Mouse (Mus musculus): ENCODE results near the gene Acaa1a. TPM values are rescaled to one million over a fixed set of nuclear protein-coding genes. Genes with fewer than 3 reads are reported as not detected.

Acaa1a gene
- 10 to 100 TPM; 38.7 to 55.1 TPM for polyA plus RNA-seq (2017; shearing (Covaris generic))

DNA sequence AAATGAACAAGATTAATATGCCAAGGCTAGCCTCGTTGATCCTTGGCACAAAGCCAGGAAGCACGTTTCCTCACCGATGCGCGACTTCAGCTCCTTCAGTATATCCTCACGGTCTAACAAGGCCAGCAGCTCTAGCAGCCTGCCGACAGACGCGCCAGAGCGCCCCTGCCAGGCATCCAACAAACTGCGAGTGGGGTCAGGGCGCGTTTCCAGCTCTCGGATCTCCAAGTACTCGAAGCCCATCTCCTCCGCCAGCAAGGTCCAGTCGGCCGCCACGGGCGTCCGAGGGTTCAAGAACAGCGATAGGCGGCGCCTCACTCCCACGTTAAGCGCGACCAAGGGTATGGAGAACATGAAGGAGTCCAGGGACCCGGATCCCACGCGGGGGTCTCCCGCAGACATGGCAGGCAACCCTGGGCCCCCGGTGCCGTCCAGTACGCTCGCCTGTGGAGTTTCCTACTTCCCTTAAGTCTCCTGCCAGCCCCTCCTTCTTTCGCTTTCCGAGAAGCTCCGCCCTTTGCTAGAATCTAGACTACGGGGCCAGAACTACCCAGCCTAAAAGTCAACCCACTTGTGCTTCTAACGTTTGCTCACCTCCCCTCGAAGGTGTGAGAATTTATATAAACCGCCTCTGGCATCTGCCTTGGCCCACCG lies at the start of gene Acaa1a:
Acaa1a (plus strand) TSS at position 119 of the 654 bp plus-strand sequence.
- peak; percentile 57 for ATAC-seq

DNA sequence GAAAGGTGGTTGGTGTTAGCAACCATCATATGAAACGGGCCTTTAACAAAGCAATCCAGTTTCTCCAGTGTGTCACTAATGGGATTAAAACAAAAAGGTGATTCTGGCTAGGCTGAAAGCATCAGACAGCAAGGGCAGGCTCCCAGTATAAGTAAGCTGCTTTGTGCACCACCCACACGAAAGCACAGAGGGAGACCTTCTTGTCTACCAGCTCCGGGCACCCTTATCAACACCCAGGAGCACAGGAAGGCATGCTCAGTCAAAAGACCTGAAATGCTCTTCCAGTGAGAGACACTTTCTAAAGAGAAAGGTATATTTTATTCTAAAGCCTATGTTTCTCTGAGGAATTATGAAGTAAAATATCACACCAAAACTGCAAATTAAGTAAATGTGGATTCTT lies 48.7 kb upstream of the Acaa1a start:
- ATAC-seq = no peak

DNA sequence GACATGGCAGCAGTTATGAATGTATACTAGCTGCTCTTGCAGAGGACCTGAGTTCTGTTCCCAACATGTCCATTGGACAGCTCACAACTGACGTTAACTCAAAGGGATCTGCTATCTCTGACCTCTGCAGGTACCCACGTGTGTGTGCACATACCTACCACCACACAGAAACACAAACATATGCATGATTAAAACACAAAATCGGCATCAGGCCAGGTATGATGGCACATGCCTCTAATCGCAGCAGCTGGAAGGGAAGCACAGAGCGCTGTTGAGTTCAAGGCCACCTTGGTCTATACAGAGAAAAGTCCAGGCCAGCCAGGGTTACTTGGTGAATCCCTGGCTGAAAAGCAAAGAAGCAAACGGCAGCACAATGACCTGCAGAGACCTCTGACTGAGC lies 41.8 kb upstream of the Acaa1a start:
- ATAC-seq = no peak

DNA sequence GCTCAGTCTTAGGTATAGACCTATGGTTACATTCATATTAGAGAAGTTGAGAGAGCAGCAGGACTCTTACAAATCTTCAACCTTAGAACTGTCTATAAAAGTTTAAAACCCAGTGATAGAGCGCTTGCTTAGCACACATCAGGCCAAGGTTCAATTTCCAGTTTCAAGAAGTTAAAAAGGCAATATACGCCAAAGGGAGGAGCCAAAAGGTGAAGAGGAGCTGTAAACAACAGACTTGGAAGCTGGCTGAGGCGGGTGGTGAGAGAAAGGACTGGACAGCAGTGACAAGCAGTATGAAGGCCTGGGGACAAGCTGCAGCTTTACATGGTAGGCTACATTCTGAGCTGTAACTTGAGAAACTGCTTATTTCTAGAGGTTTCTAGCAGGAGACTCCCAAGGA lies 40.9 kb upstream of the Acaa1a start:
- ATAC-seq = no peak

DNA sequence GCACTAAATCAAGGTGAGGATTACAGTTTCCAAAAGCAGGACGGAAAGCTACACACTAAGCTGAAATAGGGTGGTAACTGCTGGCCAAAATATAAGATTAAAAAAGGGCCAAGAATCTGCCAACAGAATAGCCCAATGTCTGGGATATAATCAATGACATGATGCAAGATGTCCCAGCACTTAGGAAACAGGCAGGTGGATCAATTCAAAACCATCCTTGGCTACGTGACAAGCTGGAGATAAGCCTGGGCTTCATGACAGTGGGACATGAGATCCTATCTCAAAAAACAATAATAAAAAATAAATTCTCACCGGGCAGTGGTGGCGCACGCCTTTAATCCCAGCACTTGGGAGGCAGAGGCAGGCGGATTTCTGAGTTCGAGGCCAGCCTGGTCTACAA lies 33.6 kb upstream of the Acaa1a start:
- ATAC-seq = no peak

DNA sequence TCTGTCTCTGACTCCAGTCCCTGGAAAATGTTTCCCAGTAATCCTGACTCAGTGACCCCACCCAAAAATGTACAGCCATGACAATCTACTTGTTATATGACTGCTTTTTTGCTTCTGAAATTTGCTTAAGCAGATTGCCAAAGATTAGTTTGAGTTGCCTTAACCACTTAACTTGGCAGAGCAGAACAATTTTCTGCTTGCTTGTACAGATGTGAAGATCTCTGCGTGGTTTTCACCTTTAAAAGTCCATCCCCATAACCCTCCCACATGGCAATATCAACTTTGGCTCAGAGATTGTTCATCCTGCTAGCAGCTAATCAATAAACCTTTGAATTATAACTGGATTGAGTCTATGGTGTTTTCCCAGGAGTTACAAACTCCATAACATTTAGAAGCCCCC lies 30.4 kb upstream of the Acaa1a start:
- ATAC-seq = no peak

DNA sequence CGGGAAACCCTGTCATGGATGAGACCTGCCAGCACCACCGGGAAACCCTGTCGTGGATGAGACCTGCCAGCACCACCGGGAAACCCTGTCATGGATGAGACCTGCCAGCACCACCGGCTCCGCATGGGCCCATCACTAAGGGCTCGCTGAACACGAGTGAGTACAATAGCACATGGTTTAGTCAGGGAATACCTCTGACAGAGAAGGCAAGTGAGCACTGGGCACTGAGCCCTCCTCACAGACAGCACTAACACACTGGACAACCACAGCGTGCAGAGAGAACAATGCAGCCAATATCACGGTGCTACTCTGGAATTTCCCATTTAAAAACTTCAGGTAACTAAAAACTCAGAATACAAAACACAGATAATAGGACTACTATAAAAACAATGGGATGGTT lies 26.4 kb upstream of the Acaa1a start:
- no peak for ATAC-seq

DNA sequence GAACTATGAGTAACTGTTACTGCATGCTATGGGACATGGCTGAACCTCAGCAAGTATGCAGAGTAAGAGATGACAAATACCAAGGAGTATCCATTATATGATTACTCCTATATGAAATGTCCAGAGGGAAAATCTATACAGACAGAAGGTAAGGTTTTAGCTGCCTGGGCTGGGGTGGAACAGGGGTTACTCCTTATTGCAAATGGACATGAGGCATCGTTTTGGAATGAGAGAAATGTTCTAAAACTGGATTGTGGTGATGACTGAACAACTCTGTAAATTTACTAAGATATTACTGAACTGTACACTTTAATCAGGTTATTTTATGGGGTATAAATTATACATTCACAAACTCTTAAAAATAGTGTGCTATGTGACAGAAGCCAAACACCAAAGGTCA lies 20.6 kb upstream of the Acaa1a start:
- no peak for ATAC-seq

DNA sequence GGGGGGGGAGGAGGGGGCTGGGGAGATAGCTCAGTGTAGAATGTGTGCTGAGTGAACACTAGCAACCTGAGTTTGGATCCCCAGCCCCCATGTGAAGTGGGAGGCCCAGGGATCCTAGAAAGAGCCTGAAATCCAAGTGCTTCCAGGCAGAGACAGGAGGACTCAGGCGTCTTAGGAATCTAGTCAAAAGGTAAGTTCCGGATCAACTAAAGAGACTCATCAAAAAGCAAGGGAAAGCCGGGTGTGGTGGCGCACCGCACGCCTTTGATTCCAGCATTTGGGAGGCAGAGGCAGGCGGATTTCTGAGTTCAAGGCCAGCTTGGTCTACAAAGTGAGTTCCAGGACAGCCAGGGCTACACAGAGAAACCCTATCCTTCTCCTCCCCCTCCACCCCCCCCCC lies 19.0 kb upstream of the Acaa1a start:
- ATAC-seq = no peak

DNA sequence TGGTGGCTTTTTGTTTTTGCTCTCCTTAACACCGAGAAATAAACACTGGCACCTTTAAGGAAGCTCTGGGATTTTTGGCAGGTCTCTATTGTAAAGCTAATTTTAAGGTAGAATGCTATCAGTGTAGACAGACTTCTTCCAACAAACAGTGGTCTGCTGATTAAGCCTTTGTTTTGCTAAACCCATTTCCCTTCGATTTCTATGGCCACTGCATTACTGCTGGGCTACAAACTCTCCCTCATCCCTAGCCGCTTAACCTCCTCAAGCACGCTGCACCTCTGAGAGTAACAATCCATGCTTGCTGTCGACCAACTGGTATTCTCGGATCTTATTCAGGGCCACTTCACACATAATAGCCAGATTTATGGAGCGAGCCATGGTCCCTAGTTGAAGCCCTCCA lies 18.5 kb upstream of the Acaa1a start:
- no peak for ATAC-seq

DNA sequence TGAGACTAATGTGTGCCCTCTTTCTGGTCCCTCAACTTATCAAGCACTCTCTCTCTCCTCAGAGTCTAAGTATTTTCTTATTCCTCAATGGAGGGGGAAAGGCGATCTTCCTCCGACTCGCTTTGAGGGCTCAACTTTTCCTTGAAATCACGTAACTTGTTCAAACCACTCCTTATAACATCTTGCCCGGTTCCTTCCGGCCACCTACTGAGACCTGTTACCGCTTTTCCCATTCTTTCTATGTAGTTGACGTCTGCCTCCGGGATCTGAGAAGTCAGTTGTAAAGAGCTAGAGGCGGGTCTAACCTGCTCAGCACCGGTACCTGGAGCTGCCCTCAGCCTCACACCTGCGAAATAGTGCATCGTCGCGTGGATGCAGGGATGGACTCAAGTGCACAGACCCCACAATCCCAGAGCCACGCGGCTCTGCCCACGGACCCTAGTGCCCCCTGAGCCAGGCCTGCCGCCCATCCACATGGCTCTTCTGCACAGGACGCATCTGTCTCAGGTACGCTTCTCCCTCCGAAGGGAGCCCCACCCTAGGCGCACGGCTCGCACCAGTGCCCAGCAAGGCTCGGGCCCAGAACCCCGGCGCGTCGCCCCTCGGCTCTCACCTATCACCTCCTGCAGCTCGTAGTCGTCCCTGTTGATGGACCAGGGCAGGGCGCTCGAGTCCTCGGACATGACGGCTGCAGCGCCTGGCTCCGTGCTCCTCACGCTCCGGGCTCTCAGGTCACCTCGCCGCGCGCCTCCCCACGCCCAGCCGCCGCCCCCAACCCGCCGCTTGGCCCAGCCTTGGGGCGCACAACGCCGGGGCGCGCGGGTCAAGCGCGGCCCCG lies 17.9 kb upstream of the Acaa1a start:
- ATAC-seq = peak; percentile 0

DNA sequence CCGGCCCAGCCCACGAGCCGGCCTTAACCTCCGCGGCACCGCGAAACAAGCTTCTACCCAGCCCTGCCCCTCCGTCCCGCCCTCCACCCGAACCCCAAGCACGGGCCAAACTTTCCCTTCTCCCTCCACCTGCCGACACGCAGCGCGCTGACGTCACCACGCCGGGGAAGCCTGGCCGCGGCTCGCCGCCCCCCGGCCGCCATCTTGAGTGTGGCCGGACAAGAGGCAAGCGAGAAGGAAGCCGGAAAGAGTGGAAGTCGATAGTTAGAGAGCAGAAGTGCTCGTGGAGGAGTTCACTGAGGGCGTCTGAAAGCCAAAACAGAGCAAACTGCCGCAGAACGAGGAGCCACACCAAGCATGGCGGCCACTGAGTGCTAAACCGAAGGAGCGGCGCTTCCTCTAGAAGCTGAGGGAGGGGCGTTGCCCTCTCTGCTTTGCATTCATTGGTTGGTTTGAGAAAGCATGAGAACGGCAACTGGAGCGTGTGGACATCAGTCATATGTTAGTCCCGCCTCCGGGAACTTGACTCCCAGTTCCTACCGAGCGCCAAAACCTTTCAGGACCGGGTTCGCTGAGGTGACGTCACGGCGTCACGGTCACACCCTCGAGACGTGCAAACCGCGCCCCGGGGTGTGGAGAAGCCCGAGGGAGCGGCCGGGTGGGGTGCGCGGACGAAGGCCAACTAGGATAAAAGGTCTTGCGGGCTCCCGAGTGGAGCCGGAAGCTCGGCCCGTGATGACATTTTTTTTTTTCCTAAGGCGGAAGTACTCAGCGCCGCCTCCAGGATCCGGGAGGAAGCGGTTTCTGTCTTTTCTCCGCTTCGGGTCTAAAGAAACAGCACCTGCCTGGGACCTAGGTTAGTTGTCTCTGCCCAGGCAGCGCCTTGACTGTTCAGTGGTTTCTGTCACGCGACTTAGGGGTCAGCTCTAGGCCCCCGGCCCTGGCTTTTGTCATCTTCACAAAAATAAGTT lies 16.9 kb upstream of the Acaa1a start, which contains the start of gene Oxsr1:
Oxsr1 (minus strand) TSS at position 139 of the 971 bp plus-strand sequence.
- ATAC-seq = peak; percentile 94

DNA sequence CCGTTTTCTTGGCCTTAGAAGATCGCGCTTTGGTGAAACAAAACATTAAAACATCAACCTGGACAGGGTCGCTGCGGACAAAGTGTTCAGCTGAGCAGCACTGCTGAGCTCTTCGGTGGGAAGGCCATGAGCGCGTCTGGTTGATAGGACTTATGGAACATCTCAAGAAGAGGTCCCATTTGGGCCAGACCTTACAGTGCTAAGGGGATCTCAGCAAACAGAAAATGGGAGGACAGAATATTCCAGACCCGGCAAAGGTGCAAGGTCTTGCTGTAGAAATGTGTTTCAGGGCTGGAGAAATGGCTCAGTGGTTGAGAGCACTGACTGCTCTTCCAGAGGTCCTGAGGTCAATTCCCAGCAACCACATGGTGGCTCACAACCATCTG lies 16.2 kb upstream of the Acaa1a start:
- ATAC-seq = no peak

DNA sequence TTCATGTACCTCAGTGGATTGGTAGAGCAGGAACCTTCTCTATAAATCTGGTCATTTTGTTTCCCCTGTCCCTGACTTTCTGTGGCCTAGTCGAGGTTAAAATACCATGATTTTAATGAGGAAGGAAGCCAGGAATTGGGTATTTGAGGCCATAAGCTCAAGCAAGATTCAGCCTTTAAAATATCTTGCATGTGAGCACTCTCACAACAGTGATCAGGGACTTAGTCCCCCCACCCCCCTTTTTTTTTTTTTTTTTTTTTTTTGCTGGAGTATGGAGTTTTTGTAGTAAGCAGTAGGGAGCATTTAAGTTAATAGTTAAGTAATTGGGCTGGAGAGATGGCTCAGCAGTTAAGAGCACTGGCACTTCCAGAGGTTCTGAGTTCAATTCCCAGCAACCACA lies 15.3 kb upstream of the Acaa1a start:
- no peak for ATAC-seq

DNA sequence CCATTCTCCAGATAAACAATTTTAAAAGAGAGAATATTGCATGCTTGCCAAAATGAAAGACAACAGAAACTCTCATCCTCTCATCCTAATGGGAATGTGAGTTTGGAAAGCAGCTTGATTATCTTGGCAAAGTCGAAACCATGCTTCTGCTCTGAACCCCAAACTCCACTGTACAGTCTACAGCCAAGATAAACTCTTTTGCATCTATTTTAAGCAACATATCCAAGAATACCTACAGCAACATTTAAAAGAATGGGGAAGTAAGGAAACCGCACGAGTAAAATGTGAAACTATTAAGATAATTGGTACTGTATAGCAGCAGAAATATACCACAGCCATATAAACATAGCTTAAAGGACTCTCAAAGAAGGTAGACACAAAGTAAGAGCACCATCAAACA lies 11.0 kb upstream of the Acaa1a start:
- ATAC-seq = no peak

DNA sequence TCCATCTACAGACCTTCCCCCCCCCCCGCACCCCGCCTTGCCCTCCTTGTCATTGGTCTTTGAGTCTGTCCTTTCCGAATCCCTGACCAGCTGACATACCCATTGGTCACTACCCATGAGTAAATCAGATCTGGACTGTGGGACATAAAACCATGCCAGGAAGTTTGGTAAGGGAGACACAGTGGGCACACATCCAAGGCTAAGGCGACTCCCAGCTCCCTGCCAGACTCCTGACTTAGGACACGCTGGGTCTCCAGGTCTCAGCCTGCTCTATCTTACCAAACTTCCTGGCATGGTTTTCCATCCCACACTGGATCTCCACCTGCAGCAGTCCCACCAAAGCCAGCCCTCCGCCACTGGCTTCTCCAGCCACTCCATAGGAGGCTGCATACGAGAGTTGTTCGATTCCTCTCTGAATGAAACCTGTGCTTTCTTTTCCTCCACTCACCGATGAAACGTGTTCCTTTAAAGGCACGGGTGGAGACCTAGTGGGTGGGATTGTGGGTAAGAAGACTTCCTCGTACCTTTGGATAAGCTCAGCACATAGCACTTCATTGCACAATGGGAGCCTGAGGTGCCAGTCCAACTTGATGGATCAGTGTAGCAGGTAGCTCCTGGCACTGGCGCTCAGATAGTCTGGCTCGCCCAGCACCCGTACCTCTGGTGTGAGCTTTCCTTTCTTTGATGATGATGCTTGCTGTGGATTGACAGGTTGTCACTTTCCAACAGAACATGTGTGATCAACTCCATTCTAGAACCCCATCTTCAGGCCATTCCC lies 9.1 kb upstream of the Acaa1a start:
- ATAC-seq = no peak

DNA sequence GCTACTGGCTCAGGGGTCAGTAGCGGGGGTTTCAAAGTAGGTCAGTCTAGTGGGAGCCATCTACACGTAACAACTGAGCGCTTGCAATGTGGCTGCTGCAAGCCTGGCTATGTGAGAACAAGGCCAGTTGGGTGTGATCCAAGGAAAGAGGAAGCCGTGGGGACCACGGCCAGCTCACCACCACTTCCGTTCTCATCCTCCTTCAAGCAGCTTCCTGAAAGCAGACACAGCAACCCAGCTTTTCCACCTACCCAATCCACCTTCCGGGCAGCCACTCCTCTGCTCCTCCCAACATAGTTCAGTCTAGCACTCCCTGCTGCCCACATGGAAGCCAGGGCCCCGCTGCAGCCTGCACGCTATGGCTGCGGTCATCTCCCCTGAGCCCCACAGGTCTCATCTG lies 5.2 kb upstream of the Acaa1a start:
- peak; percentile 69 for ATAC-seq

DNA sequence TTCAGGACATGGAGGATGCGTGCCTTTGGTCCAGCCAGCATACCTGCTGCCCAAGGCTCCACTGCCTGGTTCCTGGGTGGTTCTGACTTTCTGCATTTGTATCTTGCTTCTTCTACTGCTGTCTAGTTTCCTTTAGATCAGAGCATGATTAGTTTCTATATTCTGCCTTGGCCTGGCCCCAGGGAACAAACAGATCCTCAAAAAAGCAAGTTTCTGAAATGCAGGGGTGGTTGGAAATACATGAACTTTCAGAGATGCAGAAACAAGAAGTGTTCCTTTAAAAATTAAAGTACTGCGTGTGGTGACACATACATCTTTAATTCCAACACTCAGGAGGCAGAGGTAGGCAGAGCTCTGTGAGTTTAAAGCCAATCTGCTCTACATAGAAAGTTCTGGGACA lies 4.6 kb upstream of the Acaa1a start:
- ATAC-seq = no peak

DNA sequence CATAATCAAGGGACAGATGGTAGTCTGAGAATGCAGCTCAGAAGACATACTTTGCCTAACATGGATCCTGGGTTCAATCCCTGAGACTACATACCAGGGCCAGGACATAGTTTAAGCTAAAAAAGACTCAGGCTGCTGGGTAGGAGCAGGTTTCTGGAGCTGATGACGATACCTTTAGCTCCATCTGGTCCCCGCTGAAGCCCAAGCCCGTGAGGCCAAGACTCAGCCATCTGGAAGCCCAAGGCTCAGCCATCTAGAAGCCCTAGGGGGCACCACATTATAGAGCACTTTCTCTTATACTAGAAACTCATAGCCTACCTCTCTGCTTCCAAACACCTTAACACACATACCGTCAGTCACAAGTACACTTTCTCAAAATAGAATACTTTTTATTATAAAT lies 3.9 kb upstream of the Acaa1a start:
- ATAC-seq = no peak

DNA sequence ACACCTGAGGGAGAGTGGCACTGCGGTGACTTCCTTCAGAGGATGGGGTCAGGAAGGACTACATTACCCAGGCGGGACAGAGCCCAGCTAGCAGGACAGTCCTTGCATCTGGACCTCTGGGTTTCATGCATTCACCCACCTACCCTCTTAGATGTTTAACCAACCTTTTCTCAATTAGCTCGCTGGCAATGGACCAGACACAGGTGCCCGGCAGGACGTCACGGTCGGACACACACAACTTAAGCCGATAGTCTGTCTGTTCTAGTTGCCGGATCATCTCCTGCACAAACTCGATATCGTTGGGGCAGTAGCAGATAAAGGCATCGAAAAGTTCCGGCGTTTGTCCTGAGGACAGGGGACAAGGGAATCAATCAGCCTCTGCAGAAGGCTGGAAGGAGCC lies 1.6 kb upstream of the Acaa1a start:
- no peak for ATAC-seq

DNA sequence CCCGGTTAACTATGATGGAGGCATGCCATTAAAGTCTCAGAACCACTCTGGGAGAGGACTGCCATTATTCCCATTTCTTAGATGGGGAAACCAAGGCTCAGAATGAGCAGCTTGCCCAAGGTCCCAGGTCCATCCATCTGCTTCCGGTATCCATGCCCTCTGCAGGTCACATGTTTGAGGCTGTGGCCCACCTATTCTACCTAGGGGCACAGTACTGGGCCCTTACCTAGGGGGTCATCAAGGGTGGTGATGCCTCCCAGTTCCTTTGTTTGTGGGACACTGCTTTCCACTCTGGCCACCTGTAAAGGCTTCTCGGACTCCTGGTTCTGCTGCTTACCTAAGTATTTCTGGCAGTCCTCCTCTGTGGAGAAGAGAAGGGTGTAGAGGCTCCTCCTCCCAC lies 1.1 kb upstream of the Acaa1a start:
- ATAC-seq = no peak

DNA sequence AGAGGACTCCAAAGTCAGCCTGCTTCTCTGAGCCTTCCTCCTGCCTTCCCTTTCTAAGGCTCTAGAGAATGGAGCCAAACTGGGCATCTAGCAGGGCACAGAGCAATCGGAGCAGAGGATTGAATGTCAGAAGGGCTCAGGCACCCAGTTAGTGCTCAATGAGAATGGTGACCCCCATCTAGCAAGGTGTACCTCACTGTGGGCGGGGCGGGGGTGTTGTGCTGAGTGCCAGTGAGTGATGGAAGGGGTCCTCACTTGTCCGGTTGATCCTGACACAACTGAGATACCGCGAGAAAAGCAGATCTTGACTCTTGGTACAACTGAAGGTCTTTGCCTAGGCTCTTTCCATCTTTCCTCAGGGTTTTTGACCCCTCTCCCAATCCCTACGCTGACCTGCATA lies 370 bp upstream of the Acaa1a start:
- ATAC-seq = no peak

Measured in CD4-positive, CD25-positive, alpha-beta regulatory T cell, adult 4 months (primary cell).